In the genomic region with DNA sequence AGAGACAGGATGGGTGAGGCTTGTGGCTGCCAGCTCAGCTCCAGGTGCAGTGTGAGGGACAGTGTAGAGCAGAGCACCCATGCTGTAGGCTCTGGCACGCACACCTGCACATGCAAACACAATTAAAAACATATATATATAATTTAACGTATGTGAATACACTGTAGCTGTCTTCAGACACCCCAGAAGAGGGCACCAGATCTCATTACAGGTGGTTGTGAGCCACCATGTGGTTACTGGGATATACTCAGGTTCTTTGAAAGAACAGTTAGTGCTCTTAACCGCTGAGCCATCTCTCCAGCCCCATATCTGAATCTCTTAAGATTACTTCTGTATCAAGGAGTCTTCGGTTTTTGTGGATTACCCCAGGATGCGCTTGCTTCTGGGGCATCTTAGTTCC, we compare ENCODE assay signal across 22 mouse cellular contexts. TPM values are rescaled to one million over a fixed set of nuclear protein-coding genes. Genes with fewer than 3 reads are reported as not detected.
A peak's percentile ranks its signal among the peaks of the same experiment; 100 is the strongest.
DNase-seq lines count a peak whose midpoint lies in the region; ATAC-seq and TF ChIP-seq lines count a peak whose summit lies in the region.
"Had no signal": no experiment of that assay in that cellular context is flagged by ENCODE, and none has a peak within 500 bp of the region (broad histone marks: within the 10 kb centered on the region; RNA-seq: fewer than 3 reads in every experiment).

No protein-coding gene starts in this region.

- H3K9me3 ChIP-seq in forebrain, postnatal 0 days (ENCODE audit: low read length) = no peaks in the 10 kb centered on the region
- no peaks in the 10 kb centered on the region for H3K9me3 ChIP-seq in forebrain, embryonic 14.5 days (replicated peaks; ENCODE audit: control insufficient read depth, low read length)
- H3K9me3 ChIP-seq in E14TG2a.4 (ENCODE audit: low read length) = no peaks in the 10 kb centered on the region
- H3K9me3 ChIP-seq: hindbrain, embryonic 15.5 days; midbrain, embryonic 10.5 days had no signal

- H3K4me3 ChIP-seq in forebrain, postnatal 0 days (ENCODE audit: low read depth, low read length) = no peak overlapping the region
- H3K4me3 ChIP-seq in forebrain, embryonic 14.5 days (ENCODE audit: low read depth, low read length) = no peak overlapping the region
- H3K4me3 ChIP-seq in left cerebral cortex, adult 2 months = no peak overlapping the region
- no peak overlapping the region for H3K4me3 ChIP-seq in E14TG2a.4 (replicated peaks; ENCODE audit: low read length)
- H3K4me3 ChIP-seq: hindbrain, embryonic 15.5 days; midbrain, embryonic 10.5 days had no signal

- no peaks in the 10 kb centered on the region for H3K27me3 ChIP-seq in forebrain, postnatal 0 days (ENCODE audit: insufficient read depth, low read length)
- no peaks in the 10 kb centered on the region for H3K27me3 ChIP-seq in forebrain, embryonic 14.5 days (replicated peaks; ENCODE audit: control insufficient read depth, insufficient read depth, low read length)
- H3K27me3 ChIP-seq in E14TG2a.4 (ENCODE audit: insufficient read depth, low read length) = no peaks in the 10 kb centered on the region
- H3K27me3 ChIP-seq: hindbrain, embryonic 15.5 days; Patski had no signal

- H3K36me3 ChIP-seq in forebrain, postnatal 0 days (ENCODE audit: insufficient read depth) = peaks cover 44% of the 10 kb centered on the region
- peaks cover 40% of the 10 kb centered on the region for H3K36me3 ChIP-seq in forebrain, embryonic 14.5 days (ENCODE audit: control insufficient read depth, insufficient read depth, low read length)
- H3K36me3 ChIP-seq in E14TG2a.4 (ENCODE audit: insufficient read depth, low read length) = peaks cover 52% of the 10 kb centered on the region

- peak; percentile 63 for TF ChIP-seq CTCF in forebrain, postnatal 0 days (IDR thresholded peaks at IDR 0.05; ENCODE audit: low read depth)
- TF ChIP-seq CTCF in left cerebral cortex, adult 2 months (IDR thresholded peaks at IDR 0.05) = peak; percentile 50
- peak; percentile 10; the same call in 1 of the 2 replicates for TF ChIP-seq CTCF in E14TG2a.4 (conservative IDR thresholded peaks at IDR 0.05; ENCODE audit: low read length)

- ATAC-seq in forebrain, postnatal 0 days = no peak
- ATAC-seq in forebrain, embryonic 14.5 days = no peak
- ATAC-seq: Patski had no signal

- no peak for DNase-seq in forebrain, postnatal 0 days
- no peak for DNase-seq in forebrain, embryonic 14.5 days (ENCODE audit: low spot score)
- no peak for DNase-seq in left cerebral cortex, adult 2 months (ENCODE audit: extremely low spot score in 1 of 2, low spot score in 2 of 2)
- no peak for DNase-seq in left cerebral cortex, postnatal 25 days (ENCODE audit: low spot score in 2 of 2)
- DNase-seq in thymus, postnatal 0 days (ENCODE audit: low spot score) = peak; percentile 8
- no peak for DNase-seq in cerebellum, postnatal 36 days
- no peak for DNase-seq in cerebellum, adult 8-10 months
- DNase-seq: cerebellum, postnatal 14 days; gastrocnemius, postnatal 25 days; kidney, adult 8-10 months; lung, adult 18-20 months; lung, postnatal 4 days; right cerebral cortex, postnatal 4 days had no signal

- intact Hi-C loops in left cerebral cortex, adult 2 months (cut with DNase I) = loop anchor here (1.0 to 5.0 kb wide), 2 partner anchors 37 to 53 kb away; no protein-coding TSS in a partner anchor
- intact Hi-C loops in left cerebral cortex, postnatal 25 days (cut with DNase I) = no loop called here

- no peak overlapping the region for H3K4me2 ChIP-seq in forebrain, postnatal 0 days (ENCODE audit: low read depth)
- no peak overlapping the region for H3K4me2 ChIP-seq in forebrain, embryonic 14.5 days (ENCODE audit: low read length)
- H3K4me2 ChIP-seq: hindbrain, embryonic 15.5 days had no signal

- H3K27ac ChIP-seq in forebrain, postnatal 0 days (ENCODE audit: low read depth, low read length) = no peak overlapping the region
- H3K27ac ChIP-seq in forebrain, embryonic 14.5 days (ENCODE audit: low read depth, low read length) = no peak overlapping the region
- H3K27ac ChIP-seq in left cerebral cortex, adult 2 months = no peak overlapping the region
- H3K27ac ChIP-seq: hindbrain, embryonic 15.5 days; midbrain, embryonic 10.5 days had no signal

- peaks cover 15% of the 10 kb centered on the region for H3K4me1 ChIP-seq in forebrain, postnatal 0 days (ENCODE audit: insufficient read depth)
- H3K4me1 ChIP-seq in forebrain, embryonic 14.5 days (ENCODE audit: control insufficient read depth, insufficient read depth, low read length) = peaks cover 29% of the 10 kb centered on the region
- H3K4me1 ChIP-seq in E14TG2a.4 (replicated peaks; ENCODE audit: low read depth, low read length) = peaks cover 70% of the 10 kb centered on the region

- WGBS in forebrain, postnatal 0 days = 83% methylated on average over 5 of the region's 5 CpGs
- 86% methylated on average over 5 of the region's 5 CpGs for WGBS in forebrain, embryonic 14.5 days

- no peak overlapping the region for H3K9ac ChIP-seq in forebrain, postnatal 0 days
- no peak overlapping the region for H3K9ac ChIP-seq in forebrain, embryonic 14.5 days (ENCODE audit: low read length)
- H3K9ac ChIP-seq: hindbrain, embryonic 15.5 days had no signal

RNA-seq across cellular contexts. Expression of gene Ngdn, which starts 10.3 kb away (rescaled TPM):
- total RNA-seq in forebrain, postnatal 0 days (2014; rRNA removed) = 24.2 and 36.8 TPM in 2 replicates
- 47.9 and 51.3 TPM in 2 replicates for polyA plus RNA-seq in forebrain, postnatal 0 days (2015; fragmentation: Nextera tagmentation; extraction: Ambion mirVana)
- polyA plus RNA-seq in forebrain, embryonic 14.5 days (2014; fragmentation: Nextera tagmentation; extraction: Ambion mirVana) = 64.1 and 72.0 TPM in 2 replicates
- 10 to 100 TPM; 26.7 to 30.7 TPM for total RNA-seq in left cerebral cortex, adult 2 months (2021)
- total RNA-seq in left cerebral cortex, postnatal 25 days (2021) = 10 to 100 TPM; 23.0 to 26.4 TPM
- polyA plus RNA-seq in thymus, postnatal 0 days (2015; fragmentation: Nextera tagmentation; extraction: Ambion mirVana) = 128 and 129 TPM in 2 replicates

RNA-seq across cellular contexts. Expression of gene Myh7, which starts 31.1 kb away (rescaled TPM):
- total RNA-seq in forebrain, postnatal 0 days (2014; rRNA removed) = 8.5 and 9.3 TPM in 2 replicates
- polyA plus RNA-seq in forebrain, postnatal 0 days (2015; fragmentation: Nextera tagmentation; extraction: Ambion mirVana) = 8.8 and 9.6 TPM in 2 replicates
- polyA plus RNA-seq in forebrain, embryonic 14.5 days (2014; fragmentation: Nextera tagmentation; extraction: Ambion mirVana) = 5.4 and 6.5 TPM in 2 replicates
- total RNA-seq in left cerebral cortex, adult 2 months (2021) = 10 to 100 TPM; 22.1 to 24.2 TPM
- total RNA-seq in left cerebral cortex, postnatal 25 days (2021) = 10 to 100 TPM; 18.0 to 19.6 TPM
- polyA plus RNA-seq in thymus, postnatal 0 days (2015; fragmentation: Nextera tagmentation; extraction: Ambion mirVana) = 0.49 and 0.55 TPM in 2 replicates

RNA-seq across cellular contexts. Expression of gene Gm17428, which starts 48.8 kb away (rescaled TPM):
- total RNA-seq in forebrain, postnatal 0 days (2014; rRNA removed) = not detected in 2 replicates
- polyA plus RNA-seq in forebrain, postnatal 0 days (2015; fragmentation: Nextera tagmentation; extraction: Ambion mirVana) = not detected in 2 replicates
- not detected in 2 replicates for polyA plus RNA-seq in forebrain, embryonic 14.5 days (2014; fragmentation: Nextera tagmentation; extraction: Ambion mirVana)
- not detected for total RNA-seq in left cerebral cortex, adult 2 months (2021)
- not detected for total RNA-seq in left cerebral cortex, postnatal 25 days (2021)
- not detected in 2 replicates for polyA plus RNA-seq in thymus, postnatal 0 days (2015; fragmentation: Nextera tagmentation; extraction: Ambion mirVana)
- total RNA-seq: gastrocnemius, postnatal 25 days; heart, postnatal 25 days; left cerebral cortex, adult 18-20 months had no signal
- polyA plus RNA-seq: forebrain, embryonic 11.5 days; hindbrain, embryonic 15.5 days; limb, embryonic 11.5 days; midbrain, embryonic 10.5 days; neural tube, embryonic 14.5 days; Patski had no signal

RNA-seq across cellular contexts. Expression of gene Myh6, which starts 58.8 kb away (rescaled TPM):
- total RNA-seq in forebrain, postnatal 0 days (2014; rRNA removed) = 0.23 and 5.8 TPM in 2 replicates
- polyA plus RNA-seq in forebrain, postnatal 0 days (2015; fragmentation: Nextera tagmentation; extraction: Ambion mirVana) = 2.3 and 2.5 TPM in 2 replicates
- polyA plus RNA-seq in forebrain, embryonic 14.5 days (2014; fragmentation: Nextera tagmentation; extraction: Ambion mirVana) = 0.91 and 1.2 TPM in 2 replicates
- 10 to 100 TPM in 1 of 2 experiments, 1 to 10 TPM in 1; 6.0 to 10.9 TPM for total RNA-seq in left cerebral cortex, adult 2 months (2021)
- 1 to 10 TPM; 5.4 to 8.7 TPM for total RNA-seq in left cerebral cortex, postnatal 25 days (2021)
- 0.34 and 0.35 TPM in 2 replicates for polyA plus RNA-seq in thymus, postnatal 0 days (2015; fragmentation: Nextera tagmentation; extraction: Ambion mirVana)
- polyA plus RNA-seq: forebrain, embryonic 11.5 days had no signal

Comparison
In these comparisons a context has a peak if more than half of its experiments do, and no peak if none do; other contexts are left out.
1. CTCF ChIP-seq: peak in every context shown above with its lines; median percentile 63 in forebrain, postnatal 0 days; 50 in left cerebral cortex, adult 2 months; 10 in E14TG2a.4.